Mouse (Mus musculus) megakaryocyte, embryonic 14.5 days (primary cell): Measurements from ENCODE around the gene Gm20388.

ENCODE experiments used
- FLI1 ChIP-seq: IDR thresholded peaks from 2 replicates; pipeline ENCODE4 v1.6.1; 2012; ENCODE audit warnings: low read length, inconsistent platforms, mixed read lengths
- GATA1 ChIP-seq: IDR thresholded peaks from 3 replicates; pipeline ENCODE4 v1.6.1; 2012; ENCODE audit warnings: mixed read lengths, low read length, inconsistent platforms, borderline replicate concordance

DNA sequence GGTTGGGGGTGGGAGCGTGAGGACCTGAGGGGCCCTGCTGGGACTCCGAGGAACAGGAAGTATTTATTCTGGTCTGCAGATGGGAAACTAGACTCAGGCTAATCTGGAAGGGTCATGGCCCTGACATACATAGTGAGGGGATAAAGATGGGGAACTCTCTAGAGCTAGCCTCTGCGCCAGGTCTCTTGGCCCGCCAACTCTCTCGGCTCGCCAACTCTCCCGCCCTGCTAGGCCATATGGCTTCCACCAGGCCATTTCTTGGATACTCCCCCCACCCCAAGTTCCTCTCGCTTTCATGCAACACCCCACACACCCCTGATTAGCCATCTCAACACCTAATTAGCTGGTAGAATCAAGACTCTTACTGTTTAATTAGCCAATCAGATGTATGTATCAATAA is 101.8 kb downstream of the Gm20388 start:
- no peak for TF ChIP-seq GATA1
- no peak for TF ChIP-seq FLI1
